Mouse (Mus musculus) brain, embryonic 14.5 days (tissue): ENCODE measurements at regions not wholly inside any gene's neighbourhood (a gene's known extent, or its start where the extent isn't known, plus 50 kb on each side); places are given as distances from the start of the nearest gene placed in this dataset.

Experiments
- CTCF ChIP-seq: fragments of 200-500 bp; IDR thresholded peaks from 2 replicates; pipeline ENCODE4 v1.5.1; 2012; ENCODE audit warnings: inconsistent platforms, mild to moderate bottlenecking, moderate library complexity, borderline replicate concordance; ENCODE audit not compliant: insufficient read depth, insufficient read length; ENCODE audit errors: extremely low read depth
- POLR2A ChIP-seq: fragments of 200-500 bp; IDR thresholded peaks from 2 replicates; pipeline ENCODE4 v1.6.1; 2012; ENCODE audit warnings: mild to moderate bottlenecking, inconsistent platforms, borderline replicate concordance; ENCODE audit not compliant: poor library complexity, insufficient read depth, insufficient read length, severe bottlenecking; ENCODE audit errors: extremely low read depth

DNA sequence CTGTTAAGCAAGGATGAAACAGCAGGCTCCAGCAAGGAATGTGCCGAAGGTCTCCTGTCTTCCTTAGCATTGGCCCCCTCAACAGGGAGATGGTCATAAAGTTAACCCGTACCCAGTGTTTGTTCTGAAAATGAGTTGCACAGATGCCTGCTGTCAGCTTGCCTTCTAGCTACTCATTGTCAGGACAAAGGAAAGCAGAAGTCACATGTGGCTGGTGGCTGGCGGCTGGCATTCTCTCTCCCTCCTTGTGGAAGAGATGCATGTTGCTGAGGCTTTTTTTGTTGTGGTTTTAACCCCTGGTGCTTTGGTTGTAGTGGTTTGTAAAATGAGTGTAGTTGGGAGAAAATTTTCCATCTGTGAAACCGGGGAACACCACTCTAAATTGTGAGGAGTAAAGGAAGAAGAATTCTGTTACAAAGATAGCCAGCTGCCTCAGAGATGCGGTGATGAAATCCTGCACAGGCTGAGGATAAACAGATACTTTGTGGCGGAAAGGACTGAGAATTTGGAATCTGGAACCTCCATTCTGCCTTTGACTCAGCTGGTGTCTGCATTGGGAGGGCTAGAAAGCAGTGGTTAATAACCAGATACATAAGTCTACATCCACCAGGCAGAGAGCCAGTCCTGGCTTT is 220.2 kb downstream of the Snx13 start:
- TF ChIP-seq CTCF (no peak), POLR2A (no peak)
